Mouse (Mus musculus): ENCODE measurements around the gene Mpped1. TPM values are rescaled to one million over a fixed set of nuclear protein-coding genes. Genes with fewer than 3 reads are reported as not detected.

The Mpped1 gene
- total RNA-seq, 1 experiment from 2014 or later = not detected

DNA sequence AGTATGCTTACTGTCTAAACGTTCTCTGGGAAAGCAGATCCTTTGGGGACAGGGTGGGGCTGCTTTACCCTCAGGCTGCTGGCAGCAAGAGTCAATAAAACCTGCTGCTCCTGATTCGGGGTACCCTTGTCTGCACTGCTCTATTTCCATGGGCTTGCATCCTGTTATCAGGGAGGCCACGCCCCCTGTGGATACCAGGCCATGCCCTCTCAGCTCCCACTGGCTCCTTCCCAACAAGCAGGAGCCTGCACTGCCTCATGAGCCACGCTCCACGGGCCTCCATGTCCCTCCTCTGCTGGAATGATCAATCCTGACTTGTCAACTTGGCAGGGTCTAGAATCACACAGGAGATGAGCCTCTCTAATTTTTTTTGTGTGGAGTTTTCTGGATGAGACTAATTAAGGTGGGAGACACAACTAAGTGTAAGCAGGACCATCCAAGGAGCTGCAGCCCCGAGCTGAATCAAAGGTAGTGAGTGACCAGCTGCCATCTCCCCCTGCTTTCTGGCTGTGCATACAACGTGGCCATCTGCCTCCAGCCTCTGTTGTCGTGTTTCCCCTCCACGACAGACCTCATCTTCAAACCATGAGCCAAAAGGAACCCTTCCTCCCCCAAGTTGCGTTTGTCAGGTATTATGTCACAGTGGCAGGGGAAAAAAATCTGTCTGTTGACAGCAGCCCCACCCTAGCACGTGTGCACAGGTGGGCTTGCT lies 98.0 kb downstream of the Mpped1 start:
- no peak for ATAC-seq (replicated peaks; ENCODE audit: low read depth, poor library complexity, severe bottlenecking)

DNA sequence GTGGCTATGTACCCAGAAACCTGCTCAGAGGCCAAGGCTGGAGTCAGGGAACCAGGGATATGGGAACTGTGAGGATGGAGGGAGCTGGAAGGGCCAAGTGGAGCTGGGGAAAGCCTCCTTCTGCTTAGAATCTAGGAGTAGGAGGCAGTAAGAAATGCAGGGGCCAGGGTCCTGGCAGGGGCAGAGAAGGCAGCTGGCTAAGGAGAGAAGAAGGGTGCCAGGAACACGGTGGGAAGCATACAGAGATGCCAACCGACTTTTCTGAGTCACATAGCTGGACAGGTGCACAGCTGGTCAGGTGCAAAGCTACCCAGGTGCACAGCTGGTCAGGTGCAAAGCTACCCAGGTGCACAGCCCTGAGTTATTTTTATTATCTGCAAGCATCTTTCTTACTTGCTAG lies 98.6 kb downstream of the Mpped1 start:
- ATAC-seq (replicated peaks; ENCODE audit: low read depth, poor library complexity, severe bottlenecking) = no peak

DNA sequence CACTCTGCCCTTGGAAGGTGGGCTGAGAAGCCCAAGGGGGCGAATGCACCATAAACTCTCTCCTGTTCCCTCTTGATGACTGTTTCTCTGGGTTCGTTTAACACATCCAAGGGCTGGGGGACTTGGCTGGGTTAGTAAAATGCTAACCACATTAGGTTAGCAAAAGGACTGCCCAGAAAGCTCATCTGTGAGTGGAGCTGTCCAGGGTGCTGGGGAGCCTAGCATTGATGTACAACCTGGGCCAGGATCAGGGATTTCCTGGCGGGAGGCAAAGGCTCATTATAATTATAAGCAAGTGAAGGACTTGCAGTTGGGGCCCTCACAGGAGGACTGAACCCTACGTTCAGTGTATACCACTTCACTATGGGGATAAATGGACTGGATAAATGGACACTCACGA lies 100.6 kb downstream of the Mpped1 start:
- ATAC-seq (replicated peaks; ENCODE audit: low read depth, poor library complexity, severe bottlenecking) = no peak

DNA sequence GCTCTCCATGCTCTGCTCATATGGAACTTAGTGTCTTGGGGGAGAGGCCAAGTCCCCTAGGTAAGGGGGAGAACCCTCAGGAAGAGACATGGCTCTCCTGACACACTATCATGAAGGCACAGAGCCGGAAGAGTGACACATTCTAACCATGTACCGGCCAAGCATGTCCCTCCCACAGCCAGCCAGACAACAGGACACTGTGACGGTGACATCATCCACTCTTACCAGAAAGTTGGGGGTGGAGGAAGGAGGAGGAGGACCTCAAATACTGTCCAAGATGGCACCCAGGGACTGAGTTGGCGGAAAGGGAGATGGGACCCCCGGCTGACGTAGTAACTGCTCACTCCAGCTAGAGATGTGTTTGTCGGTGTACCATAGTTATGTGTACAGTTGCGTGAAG lies 104.6 kb downstream of the Mpped1 start:
- no peak for ATAC-seq (replicated peaks; ENCODE audit: low read depth, poor library complexity, severe bottlenecking)

DNA sequence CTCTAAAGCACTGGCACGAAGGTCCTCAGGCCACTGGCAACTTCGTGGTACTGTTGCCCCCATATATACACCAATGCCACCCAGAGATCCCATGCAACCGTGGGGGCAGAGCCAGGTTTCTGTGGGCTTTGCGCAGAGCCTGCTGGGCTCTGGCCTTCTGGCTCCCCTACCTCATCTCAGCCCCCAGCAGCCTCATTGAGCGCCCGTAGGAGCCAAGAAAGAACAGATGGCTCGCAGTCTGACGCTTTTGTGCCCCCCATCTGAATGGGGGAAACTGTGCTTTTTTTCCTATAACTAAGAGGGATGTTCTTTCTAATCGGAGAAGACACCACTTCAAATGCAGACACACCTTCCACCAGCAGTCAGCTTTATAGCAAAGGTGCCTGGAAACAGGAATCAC lies 105.0 kb downstream of the Mpped1 start:
- ATAC-seq (replicated peaks; ENCODE audit: low read depth, poor library complexity, severe bottlenecking) = no peak

DNA sequence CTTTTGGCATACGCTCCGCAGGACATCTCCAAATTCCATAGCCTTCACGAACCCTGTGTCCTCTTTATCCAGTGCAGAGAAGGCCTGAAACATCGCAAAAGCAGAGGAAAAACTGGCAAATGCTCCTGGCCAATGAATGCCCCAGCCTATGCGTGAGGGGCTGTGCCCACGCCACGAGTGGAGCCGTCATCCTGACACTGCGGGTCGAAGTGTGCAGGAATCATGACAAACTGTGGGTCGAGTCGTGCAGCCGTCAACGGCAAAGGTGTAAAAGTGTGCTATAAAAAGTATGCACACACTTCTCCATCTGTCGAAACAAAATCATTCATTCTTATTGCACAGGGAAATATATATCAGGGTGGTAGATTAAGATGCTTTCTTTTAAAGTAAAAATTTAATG lies 113.6 kb downstream of the Mpped1 start:
- no peak for ATAC-seq (replicated peaks; ENCODE audit: low read depth, poor library complexity, severe bottlenecking)

DNA sequence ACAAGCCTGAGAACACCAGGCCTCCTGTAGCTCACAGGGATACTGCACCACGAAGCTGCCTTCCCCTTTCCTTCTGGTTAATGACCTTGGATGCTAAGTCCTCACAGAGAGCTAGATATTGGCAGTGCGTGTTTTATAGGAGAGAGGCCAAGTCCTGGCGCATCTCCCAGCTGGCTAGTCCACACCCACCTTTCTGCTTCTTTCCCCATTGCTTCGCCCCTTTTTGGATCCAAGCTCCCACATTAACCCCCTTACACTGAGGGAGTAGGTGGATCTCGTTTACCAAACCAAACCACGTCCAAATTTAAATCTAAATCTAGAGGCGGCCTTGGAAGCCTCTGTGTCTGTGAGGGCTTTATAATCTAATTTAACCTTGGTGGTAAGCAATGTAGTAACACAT lies 115.0 kb downstream of the Mpped1 start:
- ATAC-seq (replicated peaks; ENCODE audit: low read depth, poor library complexity, severe bottlenecking) = no peak

DNA sequence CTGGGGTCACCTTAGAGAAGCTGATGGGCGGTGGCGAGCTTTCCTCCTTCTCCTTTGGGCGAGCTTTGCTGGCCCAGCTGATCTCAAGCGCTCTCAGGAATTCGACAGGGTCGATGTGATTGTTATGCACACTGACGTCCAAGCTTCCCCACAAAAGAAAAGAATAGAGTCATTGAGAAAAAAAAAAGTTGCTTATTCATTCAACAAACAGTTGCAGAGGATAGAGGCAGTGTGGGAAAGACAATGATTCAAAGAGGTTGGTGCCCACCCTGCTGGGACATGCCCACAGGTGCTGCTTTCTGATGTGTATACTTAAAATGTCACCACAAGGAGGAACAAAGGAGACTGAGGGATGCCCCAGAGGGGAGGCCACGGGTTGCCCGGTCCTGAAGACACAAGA lies 116.7 kb downstream of the Mpped1 start:
- no peak for ATAC-seq (replicated peaks; ENCODE audit: low read depth, poor library complexity, severe bottlenecking)

DNA sequence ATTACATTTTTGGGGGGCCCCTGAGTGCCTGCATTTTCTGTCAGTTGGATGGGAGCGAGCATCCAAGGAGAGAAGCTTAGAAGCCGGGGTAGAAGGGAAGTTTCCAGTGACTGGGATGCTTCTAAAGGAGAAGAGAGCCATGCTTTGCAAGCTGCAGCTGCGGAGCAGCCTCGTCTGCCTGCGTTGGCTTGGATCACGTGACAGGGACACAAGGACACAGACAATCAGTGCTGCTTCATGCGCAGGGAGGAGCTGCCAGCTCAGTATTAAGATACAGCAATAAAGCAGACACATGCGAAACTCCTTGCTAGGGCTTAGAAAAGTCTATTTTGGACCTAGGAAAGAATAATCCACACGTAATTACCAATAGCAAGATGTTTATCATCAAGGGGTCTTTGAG lies 118.0 kb downstream of the Mpped1 start:
- ATAC-seq (replicated peaks; ENCODE audit: low read depth, poor library complexity, severe bottlenecking) = no peak

DNA sequence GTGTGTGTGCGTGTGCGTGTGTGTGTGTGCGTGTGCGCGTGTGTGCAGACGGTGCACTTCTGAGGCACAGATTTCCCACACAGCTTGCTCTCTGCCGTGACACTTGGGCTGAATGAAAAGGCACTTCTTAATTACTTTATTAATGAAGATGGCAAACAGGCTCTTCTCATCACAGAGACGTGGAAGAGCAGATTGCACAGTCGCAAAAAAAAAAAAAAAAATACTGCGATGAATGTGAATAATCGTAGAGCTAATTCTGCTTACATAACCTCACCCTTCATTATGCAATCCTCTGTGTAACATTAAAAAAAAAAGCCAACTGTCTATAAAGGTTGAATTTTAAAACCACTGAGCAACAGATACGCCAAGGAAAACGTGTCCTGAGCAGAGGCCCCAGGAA lies 127.2 kb downstream of the Mpped1 start:
- ATAC-seq (replicated peaks; ENCODE audit: low read depth, poor library complexity, severe bottlenecking) = no peak

Other genes starting within 250 kb of the Mpped1 start
- gene Tspo, start 215.9 kb upstream of the Mpped1 start, total RNA-seq (2017) = 60.8 and 78.3 TPM in 2 replicates
- gene Mcat, start 215.7 kb upstream of the Mpped1 start, total RNA-seq (2017) = 15.0 and 25.3 TPM in 2 replicates
- gene Ttll12, start 184.3 kb upstream of the Mpped1 start, total RNA-seq (2017) = 22.5 and 26.0 TPM in 2 replicates
- not detected in 2 replicates for gene Scube1, start 54.4 kb upstream of the Mpped1 start, total RNA-seq (2017)

Measured in common myeloid progenitor, adult 5-6 weeks (primary cell).